Mouse (Mus musculus): ENCODE results near the gene Fam180a. TPM values are rescaled to one million over a fixed set of nuclear protein-coding genes. Genes with fewer than 3 reads are reported as not detected.

Fam180a gene
- total RNA-seq, 2 experiments from 2014 or later: 0.32 to 0.56 TPM

Other genes starting within 250 kb of the Fam180a start
- gene Cnot4, start 192.4 kb downstream of the Fam180a start, total RNA-seq (2021): 10 to 100 TPM; 24.2 to 24.4 TPM
- gene Nup205, start 148.7 kb downstream of the Fam180a start, total RNA-seq (2021): 10 to 100 TPM in 1 of 2 experiments, 1 to 10 TPM in 1; 9.9 to 11.0 TPM
- under 1 TPM; 0.18 to 0.27 TPM for gene Slc13a4, start 18.0 kb downstream of the Fam180a start, total RNA-seq (2021)
- gene Mtpn, start 213.7 kb upstream of the Fam180a start, total RNA-seq (2021): 10 to 100 TPM; 22.9 to 23.1 TPM